Mouse (Mus musculus) heart, embryonic 16.5 days (tissue): ENCODE results near the gene Coq10b. TPM values are rescaled to one million over a fixed set of nuclear protein-coding genes. Genes with fewer than 3 reads are reported as not detected.

Experiments
- ATAC-seq: fragments of 200-750 bp; cut with Nextera tagmentation; replicated peaks from 2 replicates; pipeline ENCODE4 v1.8.0; 2017; ENCODE audit warnings: moderate number of reproducible peaks; ENCODE audit not compliant: insufficient read depth, low FRiP score; ENCODE audit errors: extremely low read depth
- H3K27ac ChIP-seq: fragments of 300-500 bp; sonication (generic); 2 replicates; pipeline ENCODE4 v1.5.1; 2014; ENCODE audit warnings: mild to moderate bottlenecking, low read length, control low read depth, moderate library complexity
- H3K27me3 ChIP-seq: fragments of 300-500 bp; sonication (generic); 2 replicates; pipeline ENCODE4 v1.6.1; 2014; ENCODE audit warnings: low read length, mixed read lengths; ENCODE audit not compliant: control insufficient read depth, insufficient read depth
- H3K36me3 ChIP-seq: fragments of 300-500 bp; sonication (generic); 2 replicates; pipeline ENCODE4 v1.6.1; 2014; ENCODE audit not compliant: control insufficient read depth, insufficient read depth
- H3K4me1 ChIP-seq: fragments of 300-500 bp; sonication (generic); 2 replicates; pipeline ENCODE4 v1.6.1; 2014; ENCODE audit warnings: low read length, mixed read lengths; ENCODE audit not compliant: control insufficient read depth, insufficient read depth
- H3K4me2 ChIP-seq: fragments of 300-500 bp; sonication (generic); 2 replicates; pipeline ENCODE4 v1.6.1; 2014; ENCODE audit warnings: low read depth, mild to moderate bottlenecking, control low read depth, low read length
- H3K4me3 ChIP-seq: fragments of 300-500 bp; sonication (generic); 2 replicates; pipeline ENCODE4 v1.5.1; 2014; ENCODE audit warnings: mild to moderate bottlenecking, control low read depth, low read length
- H3K9ac ChIP-seq: fragments of 300-500 bp; sonication (generic); 2 replicates; pipeline ENCODE4 v1.6.1; 2014; ENCODE audit warnings: low read length, control low read depth
- H3K9me3 ChIP-seq: fragments of 300-500 bp; sonication (generic); replicated peaks from 2 replicates; pipeline ENCODE4 v1.6.1; 2016; ENCODE audit warnings: low read length; ENCODE audit not compliant: control insufficient read depth
- WGBS: fragments of 180-500 bp; shearing (Covaris S2); extraction: QIAGEN DNeasy Blood & Tissue Kit; methylation state at CpG from one replicate; pipeline ENCODE4 v1.1.7; 2014; 5-methylcytosine and 5-hydroxymethylcytosine counted together
- polyA plus RNA-seq: library from polyadenylated mRNA; unstranded; fragments of >200 nt; fragmentation: Nextera tagmentation; extraction: Ambion mirVana; gene quantifications from 2 replicates; pipeline ENCODE4 v1.2.1, GENCODE M21; 2015

Coq10b gene
- polyA plus RNA-seq, 1 experiment from 2014 or later, result 20.3 TPM

GRCm38 (mm10) chr1:55109066-55109766 is 56.6 kb downstream of the Coq10b start:
- Histone ChIP-seq H3K9ac (no peak overlapping the region), H3K9me3 (peaks cover 4% of the 10 kb centered on the region; the same call in 1 of the 2 replicates)
- 83% methylated on average over 4 of the region's 4 CpGs for WGBS

More at GRCm38 (mm10) chr1:55109066-55109766, 56.6 kb downstream of the Coq10b start:
- no peaks in the 10 kb centered on the region for H3K36me3 ChIP-seq
- no peak for ATAC-seq
- no peaks in the 10 kb centered on the region for H3K27me3 ChIP-seq
- H3K4me1 ChIP-seq, result no peaks in the 10 kb centered on the region
- no peak overlapping the region for H3K27ac ChIP-seq
- H3K4me2 ChIP-seq, result no peak overlapping the region
- H3K4me3 ChIP-seq, result no peak overlapping the region

Other genes starting within 250 kb of the Coq10b start
- 8.7 and 11.4 TPM in 2 replicates for gene Ankrd44, start 126.4 kb upstream of the Coq10b start, polyA plus RNA-seq
- 194 and 202 TPM in 2 replicates for gene Sf3b1, start 25.3 kb upstream of the Coq10b start, polyA plus RNA-seq
- 276 and 289 TPM in 2 replicates for gene Hspe1, start 35.4 kb downstream of the Coq10b start, polyA plus RNA-seq
- 491 and 512 TPM in 2 replicates for gene Hspd1, start 35.5 kb downstream of the Coq10b start, polyA plus RNA-seq
- gene Mob4, start 78.5 kb downstream of the Coq10b start, polyA plus RNA-seq, result 113 and 127 TPM in 2 replicates
- 10.3 and 11.2 TPM in 2 replicates for gene Rftn2, start 174.0 kb downstream of the Coq10b start, polyA plus RNA-seq
- gene Mars2, start 184.4 kb downstream of the Coq10b start, polyA plus RNA-seq, result 3.8 and 4.0 TPM in 2 replicates